Mouse (Mus musculus) induced T-regulatory cell, adult 2 months (primary cell): ENCODE measurements at regions not wholly inside any gene's neighbourhood (a gene's known extent, or its start where the extent isn't known, plus 50 kb on each side); places are given as distances from the start of the nearest gene placed in this dataset.

Experiments used
- DNase-seq: peaks from one replicate; pipeline ENCODE4 v3.0.0-alpha.2; 2012; ENCODE audit warnings: low read depth

DNA sequence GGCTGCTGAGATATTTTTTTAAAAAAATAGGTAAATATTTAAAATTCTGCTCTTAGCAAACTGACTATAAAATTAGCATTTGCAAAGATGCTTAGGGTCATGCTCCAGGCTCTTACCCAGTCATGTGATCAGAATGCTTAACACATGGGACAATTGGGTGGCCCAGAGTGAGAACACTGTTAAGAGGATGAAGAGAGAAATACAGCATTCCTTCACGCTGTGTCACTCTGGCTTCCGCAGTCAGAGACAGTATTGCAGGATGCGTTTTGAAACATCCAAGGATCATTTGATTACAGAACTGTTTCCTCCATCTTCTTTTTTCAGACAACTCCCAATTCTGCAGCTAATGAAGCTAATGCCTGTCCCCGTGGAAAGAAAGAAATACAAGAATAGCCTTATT lies 316.4 kb downstream of the Rnd3 start:
- DNase-seq: no peak

DNA sequence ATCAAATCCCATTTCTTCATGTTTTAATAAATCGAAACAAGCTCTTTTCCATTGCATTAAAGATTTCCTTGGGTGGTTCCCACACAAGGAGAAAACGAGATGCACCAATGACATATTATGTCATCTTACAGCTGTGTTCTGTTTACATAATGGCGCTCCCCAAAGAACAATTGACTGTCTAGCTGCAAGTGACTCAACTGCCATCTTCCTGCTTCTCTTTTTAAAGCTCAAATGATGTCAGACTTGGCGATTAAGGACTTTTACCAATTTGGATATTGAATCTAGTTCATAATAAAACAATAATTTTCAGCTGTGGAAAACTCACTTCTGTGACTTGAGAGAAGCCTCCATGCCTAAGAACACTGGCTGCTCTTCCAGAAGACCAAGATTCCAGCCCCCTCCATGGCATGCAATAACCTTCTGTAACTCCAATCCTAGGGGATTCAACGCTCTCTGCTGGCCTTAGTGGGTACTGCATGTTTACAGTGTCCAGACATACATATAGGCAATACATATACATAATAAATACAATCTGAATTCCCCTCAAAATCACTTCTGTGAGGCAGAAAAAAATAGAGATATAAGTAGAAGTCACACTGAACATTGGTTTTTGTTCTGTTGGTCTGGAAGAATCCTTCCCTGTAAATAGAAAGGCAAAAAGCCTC lies 318.7 kb downstream of the Rnd3 start:
- DNase-seq: peak; percentile 33

DNA sequence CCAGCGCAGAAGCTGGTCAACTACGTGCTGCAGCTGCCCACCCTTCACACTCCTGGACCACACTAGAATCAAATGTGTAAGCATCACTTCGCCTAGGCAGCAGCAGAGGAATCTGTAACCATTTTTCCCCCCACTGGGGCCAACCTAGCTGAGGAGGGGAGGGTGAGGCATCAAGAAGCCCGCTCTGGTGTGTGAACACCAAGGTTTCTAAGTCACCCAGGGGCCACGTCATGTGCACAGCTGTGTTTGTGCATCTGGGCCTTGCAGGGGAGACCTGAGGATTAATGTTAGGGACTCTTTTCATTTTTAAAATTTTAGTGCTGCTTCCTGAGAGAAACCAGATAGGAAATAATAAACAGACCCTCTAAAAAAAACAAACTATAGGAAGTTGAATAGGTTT lies 321.8 kb downstream of the Rnd3 start:
- no peak for DNase-seq

- DNase-seq: no peak
These were observed 322.4 kb downstream of the Rnd3 start for GRCm38 (mm10) chr2:50826537-50826936.

GRCm38 (mm10) chr2:50825626-50826025 lies 323.3 kb downstream of the Rnd3 start:
- no peak for DNase-seq

GRCm38 (mm10) chr2:50824782-50825181 lies 324.1 kb downstream of the Rnd3 start:
- no peak for DNase-seq

DNA sequence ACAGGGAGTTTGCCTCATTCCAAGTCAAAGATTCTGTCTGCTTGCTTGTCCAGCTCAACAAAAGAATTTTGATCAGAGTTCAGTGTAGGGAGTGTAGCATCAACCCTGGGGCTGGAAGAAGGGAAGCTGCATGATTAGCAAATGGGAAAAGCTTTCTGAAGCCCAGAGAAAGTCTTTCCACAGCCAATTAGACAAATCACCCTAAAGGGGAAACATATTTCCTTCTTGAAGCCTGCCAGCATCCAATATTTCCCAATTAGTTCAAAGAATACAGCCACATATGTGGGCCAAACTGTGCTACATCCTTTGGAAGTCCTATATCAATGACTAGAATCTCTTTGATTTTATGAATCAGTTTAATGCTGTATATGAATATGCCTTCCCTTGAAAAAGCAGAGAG lies 326.2 kb downstream of the Rnd3 start:
- DNase-seq: no peak

DNA sequence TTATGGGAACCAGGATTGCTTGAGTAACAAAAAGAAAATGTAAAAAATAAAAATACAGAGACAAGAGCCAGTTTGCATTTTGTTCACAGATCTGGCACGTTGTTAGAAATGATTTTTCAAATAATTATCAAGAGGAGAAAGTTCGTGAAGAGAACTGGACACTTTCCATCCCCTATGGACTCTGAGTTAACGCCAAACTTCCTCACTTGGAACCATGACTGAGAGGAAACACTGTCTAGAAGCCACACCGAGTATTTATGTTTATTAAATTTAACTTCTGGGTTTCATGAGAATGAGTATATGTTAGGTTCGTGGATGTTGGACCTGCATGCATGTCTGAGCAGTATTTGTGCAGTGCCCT lies 329.6 kb downstream of the Rnd3 start:
- DNase-seq: no peak

DNA sequence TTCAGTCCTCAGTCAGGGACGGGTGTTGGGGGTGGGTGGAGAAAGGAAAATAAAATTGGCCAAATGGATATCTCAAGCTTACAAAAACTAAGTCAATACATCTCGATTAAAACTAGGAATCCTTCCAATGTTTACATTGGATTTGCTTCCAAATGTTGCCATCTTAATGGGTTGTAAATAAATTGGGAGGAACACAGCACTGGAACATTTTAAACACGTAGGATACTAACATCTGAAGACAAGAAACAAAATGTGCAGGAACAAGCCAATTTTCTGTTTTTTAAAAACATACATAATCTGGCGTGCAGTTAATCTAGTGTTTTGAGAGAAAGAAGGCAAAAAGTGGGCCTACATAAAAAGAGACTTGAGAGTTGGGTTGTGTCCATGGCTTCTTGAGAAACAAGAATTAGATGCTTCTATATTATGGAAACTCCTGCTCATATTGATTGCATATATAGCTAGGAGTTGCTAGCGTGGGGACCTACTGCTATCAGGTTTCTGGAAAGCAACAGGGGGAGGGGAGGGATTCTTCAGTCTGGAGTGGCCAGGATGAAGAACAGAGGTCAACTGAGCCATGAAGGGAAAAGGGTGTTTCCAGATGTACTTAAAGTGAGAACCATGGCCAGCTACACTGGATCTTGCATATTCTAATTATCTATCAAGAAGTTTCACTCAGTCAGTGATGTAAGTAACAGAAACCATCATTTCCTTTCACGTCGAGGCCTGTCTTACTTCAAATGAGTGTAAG lies 330.2 kb downstream of the Rnd3 start:
- DNase-seq: no peak

- no peak for DNase-seq
These were observed 332.5 kb downstream of the Rnd3 start for GRCm38 (mm10) chr2:50816364-50816763.

DNA sequence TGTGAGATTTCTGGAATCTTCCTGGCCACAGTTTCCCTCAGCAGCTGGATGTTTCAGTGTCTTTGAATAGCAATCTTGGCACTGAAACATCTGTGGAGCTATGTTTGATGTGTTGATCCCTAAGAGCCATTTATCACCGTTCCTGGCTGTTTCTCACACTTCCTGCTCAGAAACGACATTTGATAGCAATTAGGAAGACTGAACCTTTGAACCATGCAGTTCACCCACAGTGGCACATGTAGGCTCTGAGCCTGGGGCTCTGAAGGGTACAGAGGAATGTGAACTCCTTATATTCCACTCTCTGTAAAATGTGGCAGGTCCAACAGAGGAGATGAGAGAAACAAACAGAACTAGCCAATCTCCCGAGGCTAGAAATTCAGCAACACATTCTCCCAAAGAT lies 333.4 kb downstream of the Rnd3 start:
- DNase-seq: no peak

GRCm38 (mm10) chr2:50813568-50814461 lies 335.1 kb downstream of the Rnd3 start:
- DNase-seq: peak; percentile 59

DNA sequence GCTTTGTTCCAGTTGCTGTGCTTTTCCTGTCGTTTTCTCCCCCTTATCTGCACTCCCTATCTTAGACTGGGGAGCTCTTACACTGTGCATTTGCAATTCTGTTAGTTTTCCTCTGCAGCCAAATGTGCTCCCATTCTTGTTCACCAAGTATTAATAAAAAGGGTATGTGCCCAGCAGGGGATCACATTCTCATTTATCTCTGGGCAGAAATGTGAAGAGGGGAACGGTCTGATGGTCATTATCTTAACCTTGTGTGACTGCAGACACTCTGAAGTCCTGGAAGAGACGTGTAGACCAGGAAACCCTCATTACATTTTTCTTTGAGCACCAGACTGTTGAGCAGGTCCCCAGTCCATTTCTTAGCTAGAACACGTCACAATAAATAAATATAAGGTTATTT lies 336.6 kb downstream of the Rnd3 start:
- no peak for DNase-seq

- DNase-seq: no peak
These were observed 338.4 kb downstream of the Rnd3 start for GRCm38 (mm10) chr2:50810336-50811066.

GRCm38 (mm10) chr2:50809823-50810222 lies 339.1 kb downstream of the Rnd3 start:
- no peak for DNase-seq

GRCm38 (mm10) chr2:50807162-50807960 lies 341.6 kb downstream of the Rnd3 start:
- no peak for DNase-seq

- DNase-seq: no peak
These were observed 343.3 kb downstream of the Rnd3 start for GRCm38 (mm10) chr2:50805645-50806044.

DNA sequence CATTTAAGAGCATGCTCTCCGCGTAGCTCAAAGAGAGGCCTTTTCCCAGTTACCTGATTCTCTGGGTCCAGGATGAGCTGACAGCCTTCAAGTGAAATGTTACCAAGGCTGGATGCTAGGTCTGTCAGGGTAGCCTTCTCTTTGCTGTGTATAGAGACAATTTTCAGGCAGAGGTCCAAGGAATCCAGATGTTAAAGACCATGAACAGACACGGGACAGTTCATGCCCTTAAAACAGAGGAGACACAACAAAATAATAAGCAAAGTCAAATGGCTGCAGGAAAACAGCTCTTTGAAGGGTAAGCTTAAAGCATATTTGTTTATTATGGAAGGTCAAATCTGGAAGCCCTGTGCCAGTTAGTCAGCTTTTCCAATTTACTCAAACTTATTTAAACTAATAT lies 352.8 kb downstream of the Rnd3 start:
- no peak for DNase-seq

- DNase-seq: no peak
These were observed 355.3 kb downstream of the Rnd3 start for GRCm38 (mm10) chr2:50793616-50794015.

DNA sequence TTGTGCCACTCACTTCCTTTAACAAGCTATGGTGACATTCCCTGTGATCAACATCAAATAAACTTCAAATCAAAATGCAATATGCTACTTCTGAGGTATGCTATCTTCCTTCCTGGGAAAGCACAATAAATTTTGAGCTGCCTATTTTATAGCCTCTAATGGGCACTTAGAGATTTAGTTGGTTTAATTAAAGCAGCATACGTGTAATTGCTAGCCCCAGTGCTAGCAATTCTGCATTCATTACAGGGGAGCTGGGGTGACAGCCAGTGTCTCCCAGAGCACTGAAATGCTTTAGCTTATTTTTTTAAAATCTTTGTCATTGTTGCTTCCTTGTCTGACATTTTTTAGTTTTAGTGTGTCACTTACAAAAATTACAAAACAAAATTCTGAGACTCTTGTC lies 355.8 kb downstream of the Rnd3 start:
- DNase-seq: no peak

DNA sequence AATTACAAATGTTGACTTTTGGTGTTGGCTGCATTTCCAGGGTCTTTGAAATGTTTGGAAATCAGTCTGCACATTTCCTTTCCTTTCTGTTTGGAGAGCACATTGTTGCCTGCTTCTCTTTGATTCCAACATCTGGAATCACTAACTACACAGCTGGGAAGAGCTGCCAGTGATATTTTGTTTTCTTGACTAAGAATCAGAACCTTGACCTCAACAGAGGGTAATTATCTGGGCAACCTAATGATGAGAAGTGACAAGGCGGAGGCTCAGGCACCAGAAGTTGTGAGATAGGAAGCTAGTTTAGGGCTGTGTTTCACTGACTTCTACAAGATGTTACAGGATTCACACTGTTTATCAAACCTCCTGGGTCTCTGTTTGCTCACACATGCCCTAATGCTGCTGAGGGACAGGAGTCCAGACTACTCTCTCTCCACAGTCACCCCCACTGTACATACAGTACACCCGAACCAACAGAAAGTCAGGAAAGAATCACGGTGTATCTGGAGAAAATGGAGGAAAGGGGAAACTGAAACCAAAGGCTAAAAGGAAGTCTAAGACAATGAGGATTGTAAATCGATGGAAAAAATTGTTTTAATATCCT lies 359.8 kb downstream of the Rnd3 start:
- DNase-seq: no peak
